Mouse (Mus musculus) MEL (cell line): ENCODE data around the gene Itgb3. TPM values are rescaled to one million over a fixed set of nuclear protein-coding genes. Genes with fewer than 3 reads are reported as not detected.

Experiments
- DNase-seq: peaks from one replicate; pipeline ENCODE4 v3.0.0; 2011; ENCODE audit warnings: low read depth, low spot score
- H3K27ac ChIP-seq: 2 replicates; pipeline ENCODE4 v1.5.1; 2012; ENCODE audit warnings: low read depth, mild to moderate bottlenecking, control low read depth, low read length, moderate library complexity; ENCODE audit not compliant: control insufficient read depth
- H3K27me3 ChIP-seq, 2 experiments: fragments of 150-350 bp in 1 of 2; sonication (generic) in 1 of 2; 2 replicates each; pipeline ENCODE4 v1.6.1; 2012; ENCODE audit warnings: low read length in 2 of 2, mild to moderate bottlenecking in 2 of 2, improper control_type of control experiment in 1 of 2, moderate library complexity in 1 of 2; ENCODE audit not compliant: insufficient read depth in 2 of 2, control insufficient read depth in 1 of 2
- H3K36me3 ChIP-seq, 2 experiments: 2 replicates each; pipeline ENCODE4 v1.6.1; 2012 to 2014; ENCODE audit warnings: low read length in 2 of 2, improper control_type of control experiment in 1 of 2, inconsistent platforms in 1 of 2, mild to moderate bottlenecking in 1 of 2; ENCODE audit not compliant: insufficient read depth in 2 of 2, control insufficient read depth in 1 of 2
- H3K4me1 ChIP-seq, 2 experiments: fragments of 150-350 bp in 1 of 2; sonication (generic) in 1 of 2; 2 replicates each; pipeline ENCODE4 v1.6.1; 2012; ENCODE audit warnings: low read length in 2 of 2, improper control_type of control experiment in 1 of 2, mild to moderate bottlenecking in 1 of 2; ENCODE audit not compliant: insufficient read depth in 2 of 2, control insufficient read depth in 1 of 2
- H3K4me3 ChIP-seq, 2 experiments: fragments of 150-350 bp in 1 of 2; sonication (generic) in 1 of 2; 2 replicates each; pipeline ENCODE4 v1.5.1; 2012; ENCODE audit warnings: low read depth in 2 of 2, low read length in 2 of 2, mild to moderate bottlenecking in 2 of 2, moderate library complexity in 2 of 2, control low read depth in 1 of 2, improper control_type of control experiment in 1 of 2; ENCODE audit not compliant: control insufficient read depth in 1 of 2, insufficient read depth in 1 of 2
- H3K79me2 ChIP-seq: 2 replicates; pipeline ENCODE4 v1.6.1; 2012; ENCODE audit warnings: mild to moderate bottlenecking, low read length, moderate library complexity; ENCODE audit not compliant: control insufficient read depth, poor library complexity, insufficient read depth
- H3K9ac ChIP-seq: 2 replicates; pipeline ENCODE4 v1.6.1; 2012; ENCODE audit warnings: low read depth, mild to moderate bottlenecking, control low read depth, low read length, moderate library complexity; ENCODE audit not compliant: control insufficient read depth, poor library complexity, severe bottlenecking
- H3K9me3 ChIP-seq: fragments of 150-350 bp; sonication (generic); replicated peaks from 2 replicates; pipeline ENCODE4 v1.6.1; 2012; ENCODE audit warnings: mild to moderate bottlenecking, low read length, improper control_type of control experiment, moderate library complexity; ENCODE audit not compliant: insufficient read depth
- BHLHE40 ChIP-seq: IDR thresholded peaks from 2 replicates; pipeline ENCODE4 v1.6.1; 2012; ENCODE audit warnings: low read depth, mild to moderate bottlenecking, inconsistent platforms, low read length, improper control_type of control experiment, borderline replicate concordance
- CHD1 ChIP-seq: IDR thresholded peaks from 2 replicates; pipeline ENCODE4 v1.6.1; 2012; ENCODE audit warnings: low read depth, mild to moderate bottlenecking, inconsistent platforms, low read length, improper control_type of control experiment
- CHD2 ChIP-seq: IDR thresholded peaks from 2 replicates; pipeline ENCODE4 v1.6.1; 2011; ENCODE audit warnings: low read length, improper control_type of control experiment
- CTCF ChIP-seq, 3 experiments: IDR thresholded peaks in 2 of 3; conservative IDR thresholded peaks in 1 of 3; 2 replicates each; pipeline ENCODE4 v1.5.1; 2011 to 2012; ENCODE audit warnings: low read length in 3 of 3, low read depth in 2 of 3, mild to moderate bottlenecking in 2 of 3, improper control_type of control experiment in 1 of 3, inconsistent platforms in 1 of 3, mixed read lengths in 1 of 3, moderate library complexity in 1 of 3; ENCODE audit not compliant: control insufficient read depth in 1 of 3, insufficient read depth in 1 of 3, poor library complexity in 1 of 3, severe bottlenecking in 1 of 3
- E2F4 ChIP-seq: IDR thresholded peaks from 2 replicates; pipeline ENCODE4 v1.6.1; 2011; ENCODE audit warnings: low read depth, low read length, improper control_type of control experiment, borderline replicate concordance
- ELF1 ChIP-seq: IDR thresholded peaks from 2 replicates; pipeline ENCODE4 v1.6.1; 2014; ENCODE audit warnings: low read depth, mild to moderate bottlenecking, inconsistent platforms, low read length, improper control_type of control experiment, moderate library complexity
- HCFC1 ChIP-seq: IDR thresholded peaks from 2 replicates; pipeline ENCODE4 v1.6.1; 2012; ENCODE audit warnings: low read depth, mild to moderate bottlenecking, inconsistent platforms, low read length, improper control_type of control experiment, moderate library complexity
- JUND ChIP-seq: IDR thresholded peaks from 2 replicates; pipeline ENCODE4 v1.6.1; 2011; ENCODE audit warnings: low read depth, mild to moderate bottlenecking, improper control_type of control experiment, low read length
- MAFK ChIP-seq: IDR thresholded peaks from 2 replicates; pipeline ENCODE4 v1.6.1; 2011; ENCODE audit warnings: low read depth, mild to moderate bottlenecking, low read length, improper control_type of control experiment, borderline replicate concordance
- MAX ChIP-seq: IDR thresholded peaks from 2 replicates; pipeline ENCODE4 v1.6.1; 2011; ENCODE audit warnings: low read length, improper control_type of control experiment
- MAZ ChIP-seq: IDR thresholded peaks from 2 replicates; pipeline ENCODE4 v1.6.1; 2012; ENCODE audit warnings: low read depth, mild to moderate bottlenecking, inconsistent platforms, low read length, improper control_type of control experiment
- MEF2A ChIP-seq: IDR thresholded peaks from 2 replicates; pipeline ENCODE4 v1.6.1; 2014; ENCODE audit warnings: low read depth, mild to moderate bottlenecking, inconsistent platforms, low read length, improper control_type of control experiment; ENCODE audit not compliant: poor library complexity, insufficient replicate concordance, severe bottlenecking; ENCODE audit errors: extremely low read depth
- MYB ChIP-seq: IDR thresholded peaks from 2 replicates; pipeline ENCODE4 v1.6.1; 2011; ENCODE audit warnings: mild to moderate bottlenecking, low read depth, low read length, improper control_type of control experiment
- NELFE ChIP-seq: IDR thresholded peaks from 2 replicates; pipeline ENCODE4 v1.6.1; 2011; ENCODE audit warnings: low read depth, low read length, improper control_type of control experiment
- NRF1 ChIP-seq: IDR thresholded peaks from 2 replicates; pipeline ENCODE4 v1.6.1; 2014; ENCODE audit warnings: low read depth, mild to moderate bottlenecking, inconsistent platforms, low read length, improper control_type of control experiment, moderate library complexity; ENCODE audit not compliant: poor library complexity, insufficient read depth, severe bottlenecking
- POLR2A ChIP-seq, 2 experiments: IDR thresholded peaks; 2 replicates each; pipeline ENCODE4 v1.6.1; 2011 to 2012; ENCODE audit warnings: low read length in 2 of 2, mild to moderate bottlenecking in 2 of 2, control low read depth in 1 of 2, improper control_type of control experiment in 1 of 2, low read depth in 1 of 2, moderate library complexity in 1 of 2; ENCODE audit not compliant: control insufficient read depth in 1 of 2, insufficient read depth in 1 of 2, poor library complexity in 1 of 2
- POLR2AphosphoS2 ChIP-seq: IDR thresholded peaks from 2 replicates; pipeline ENCODE4 v1.6.1; 2011; ENCODE audit warnings: low read length, improper control_type of control experiment
- POLR2AphosphoS5 ChIP-seq: IDR thresholded peaks from 2 replicates; pipeline ENCODE4 v1.6.1; 2012; ENCODE audit warnings: low read depth, borderline replicate concordance, mild to moderate bottlenecking, inconsistent platforms, low read length, moderate library complexity, mixed read lengths
- RAD21 ChIP-seq: IDR thresholded peaks from 2 replicates; pipeline ENCODE4 v1.6.1; 2011; ENCODE audit warnings: mild to moderate bottlenecking, low read depth, low read length, improper control_type of control experiment
- TAL1 ChIP-seq: IDR thresholded peaks from 2 replicates; pipeline ENCODE4 v1.6.1; 2012; ENCODE audit warnings: mild to moderate bottlenecking, inconsistent platforms, low read length, moderate library complexity, mixed read lengths
- TCF12 ChIP-seq: IDR thresholded peaks from 2 replicates; pipeline ENCODE4 v1.6.1; 2014; ENCODE audit warnings: low read depth, mild to moderate bottlenecking, inconsistent platforms, low read length, improper control_type of control experiment, moderate library complexity
- UBTF ChIP-seq: IDR thresholded peaks from 2 replicates; pipeline ENCODE4 v1.6.1; 2012; ENCODE audit warnings: low read depth, mild to moderate bottlenecking, inconsistent platforms, low read length, improper control_type of control experiment, moderate library complexity, borderline replicate concordance; ENCODE audit not compliant: insufficient read depth
- USF1 ChIP-seq: IDR thresholded peaks from 2 replicates; pipeline ENCODE4 v1.6.1; 2014; ENCODE audit warnings: low read depth, mild to moderate bottlenecking, inconsistent platforms, low read length, improper control_type of control experiment, moderate library complexity
- USF2 ChIP-seq, 2 experiments: IDR thresholded peaks; 2 replicates each; pipeline ENCODE4 v1.6.1; 2011 to 2012; ENCODE audit warnings: improper control_type of control experiment in 2 of 2, low read length in 2 of 2, borderline replicate concordance in 1 of 2, inconsistent platforms in 1 of 2, low read depth in 1 of 2, mild to moderate bottlenecking in 1 of 2; ENCODE audit not compliant: insufficient read depth in 1 of 2
- ZC3H11A ChIP-seq: IDR thresholded peaks from 2 replicates; pipeline ENCODE4 v1.6.1; 2012; ENCODE audit warnings: low read depth, mild to moderate bottlenecking, inconsistent platforms, low read length, improper control_type of control experiment
- ZMIZ1 ChIP-seq: IDR thresholded peaks from 2 replicates; pipeline ENCODE4 v1.6.1; 2012; ENCODE audit warnings: low read depth, mild to moderate bottlenecking, inconsistent platforms, low read length, improper control_type of control experiment, moderate library complexity
- ZNF384 ChIP-seq: IDR thresholded peaks from 2 replicates; pipeline ENCODE4 v1.6.1; 2012; ENCODE audit warnings: low read depth, mild to moderate bottlenecking, inconsistent platforms, low read length, improper control_type of control experiment
- polyA plus RNA-seq, 2 experiments: library from polyadenylated mRNA; stranded (reverse) in 1 of 2; unstranded in 1 of 2; fragments of >175 nt in 1 of 2; fragments of >200 nt in 1 of 2; gene quantifications; 2 replicates each; pipeline versions ENCODE4 v1.2.1 to v1.2.4; 2012; ENCODE audit warnings: low replicate concordance in 2 of 2, low read depth in 1 of 2; ENCODE audit not compliant: insufficient read length in 2 of 2, insufficient read depth in 1 of 2, missing spikeins in 1 of 2
- total RNA-seq: library from RNA; depleted of rRNA; stranded (reverse); fragments of 300-350 nt; gene quantifications from 2 replicates; pipeline ENCODE4 v1.2.3, GENCODE M21; 2012

Itgb3 gene
- total and polyA plus RNA-seq, 3 experiments = 0.08 to 0.32 TPM; not detected in 1

DNA sequence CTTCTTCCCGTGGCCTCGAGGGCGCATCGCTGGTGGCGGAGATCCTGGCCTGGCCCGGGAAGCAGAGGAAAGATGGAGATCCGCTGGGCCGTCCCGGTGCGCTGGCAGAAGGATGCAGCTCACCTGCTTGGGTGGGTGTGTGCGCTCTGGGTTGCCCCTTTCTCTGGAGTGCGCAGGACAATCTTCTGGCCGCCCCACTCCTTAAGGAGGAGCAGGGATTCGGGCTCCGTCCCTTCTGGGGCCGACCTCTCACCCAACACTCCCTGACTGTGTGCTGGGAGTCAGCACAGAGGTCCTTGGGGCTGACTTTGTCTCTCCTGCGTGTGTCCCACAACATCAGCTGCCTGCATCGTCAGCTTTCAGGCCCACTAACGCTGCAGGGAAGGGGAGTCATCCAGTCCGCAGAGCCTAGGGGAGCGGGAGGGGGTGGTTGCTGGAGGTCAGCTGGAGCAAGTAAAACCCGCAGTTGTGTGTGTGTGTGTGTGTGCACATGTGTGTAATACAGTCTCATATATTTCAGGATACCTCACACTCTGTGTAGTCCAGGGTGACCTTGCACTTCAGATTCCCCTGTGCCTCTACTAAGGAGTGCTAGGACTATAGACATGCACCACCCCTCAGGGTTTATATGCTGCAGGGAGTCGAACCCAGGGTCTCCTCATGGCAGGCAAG is 585 bp downstream of the Itgb3 start:
- H3K36me3 ChIP-seq = peaks cover 0 to 33% of the 10 kb centered on the region in 2 experiments; a peak in 2 of 4 replicates
- H3K27ac ChIP-seq = peak overlapping the region; percentile 57; the same call in 1 of the 2 replicates
- H3K4me1 ChIP-seq = peaks cover 13 to 39% of the 10 kb centered on the region in 2 experiments
- no peak for DNase-seq
- H3K27me3 ChIP-seq = no peaks in the 10 kb centered on the region
- TF ChIP-seq MAX (no peak), UBTF (no peak), ZC3H11A (no peak), ELF1 (no peak), TCF12 (no peak), E2F4 (no peak), CHD1 (no peak), RAD21 (no peak), MAFK (no peak), HCFC1 (no peak), BHLHE40 (no peak), CHD2 (no peak), NRF1 (no peak), MYB (no peak)
- H3K9me3 ChIP-seq = no peaks in the 10 kb centered on the region
- H3K9ac ChIP-seq = no peak overlapping the region
- no peak overlapping the region for H3K4me3 ChIP-seq
- H3K79me2 ChIP-seq = no peaks in the 10 kb centered on the region

DNA sequence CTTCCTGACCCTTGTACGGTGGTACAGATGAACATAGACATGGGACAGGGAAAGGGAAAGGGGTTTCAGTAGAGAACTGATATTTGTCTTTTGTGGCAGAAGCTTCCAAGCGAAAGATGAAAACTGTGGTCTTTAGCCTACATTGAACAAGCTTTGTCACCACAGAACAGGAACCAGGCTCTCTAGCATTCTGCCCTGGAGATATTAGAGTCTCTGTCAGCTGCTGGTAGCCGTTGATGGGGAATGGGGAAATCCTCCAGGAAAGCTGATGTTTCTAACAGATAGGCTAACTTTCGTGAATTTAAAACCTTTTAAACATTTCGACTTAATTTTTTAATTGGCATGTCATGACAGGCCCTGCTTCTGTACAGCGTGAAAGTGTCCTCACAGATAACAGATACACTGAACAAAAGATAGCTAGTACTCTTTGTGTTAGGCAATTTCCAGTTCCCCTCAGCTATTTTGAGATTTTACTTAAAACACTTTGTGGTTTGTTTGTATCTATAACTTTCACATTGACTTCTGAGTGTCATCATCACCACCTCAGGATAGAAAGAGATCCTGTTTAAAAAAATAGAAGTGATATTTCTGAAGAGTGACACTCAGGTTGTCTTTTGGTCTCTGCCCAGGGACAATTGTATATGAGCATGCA is 1.4 kb downstream of the Itgb3 start:
- Histone ChIP-seq H3K27me3 (no peaks in the 10 kb centered on the region), H3K79me2 (no peaks in the 10 kb centered on the region), H3K36me3 (peaks cover 0 to 40% of the 10 kb centered on the region in 2 experiments; a peak in 2 of 4 replicates), H3K27ac (peak overlapping the region; percentile 57), H3K4me1 (peaks cover 18 to 45% of the 10 kb centered on the region in 2 experiments), H3K9me3 (no peaks in the 10 kb centered on the region), H3K4me3 (no peak overlapping the region), H3K9ac (no peak overlapping the region; the same call in 1 of the 2 replicates)
- peak; percentile 80 for DNase-seq
- TF ChIP-seq POLR2AphosphoS5 (no peak), ELF1 (no peak), POLR2AphosphoS2 (no peak), MAZ (no peak), JUND (no peak), CTCF (IDR thresholded peaks at IDR 0.05 in 2 of 3, conservative IDR thresholded peaks at IDR 0.05 in 1 of 3; ENCODE audit: control insufficient read depth in 1 of 3, insufficient read depth in 1 of 3, low read depth in 2 of 3, low read length in 3 of 3, poor library complexity in 1 of 3, severe bottlenecking in 1 of 3) (no peak), CHD2 (no peak), BHLHE40 (0 out of 2 replicates have a peak, but pooled peaks have one; percentile 26), MAFK (no peak; the same call in 1 of the 2 replicates), USF2 (IDR thresholded peaks at IDR 0.05; ENCODE audit: borderline replicate concordance in 1 of 2, insufficient read depth in 1 of 2, low read depth in 1 of 2, low read length in 2 of 2) (no peak), MYB (no peak), USF1 (no peak), MEF2A (peak; percentile 77; the same call in 1 of the 2 replicates), TAL1 (peak; percentile 76), MAX (no peak), ZC3H11A (no peak), UBTF (no peak), HCFC1 (no peak), NELFE (no peak), ZNF384 (peak; percentile 79), POLR2A (IDR thresholded peaks at IDR 0.05; ENCODE audit: control insufficient read depth in 1 of 2, insufficient read depth in 1 of 2, low read depth in 1 of 2, low read length in 2 of 2, poor library complexity in 1 of 2) (no peak), ZMIZ1 (no peak)
